Mouse (Mus musculus) midbrain, postnatal 0 days (tissue): Measurements from ENCODE around the gene Gstp1. TPM values are rescaled to one million over a fixed set of nuclear protein-coding genes. Genes with fewer than 3 reads are reported as not detected.
"Not testable (repeated sequence)": the region's sequence is repeated elsewhere in the genome, so short reads cannot be mapped to it uniquely, and the experiment has no call there.

Experiments
- ATAC-seq: fragments of 200-750 bp; cut with Nextera tagmentation; 2 replicates; pipeline ENCODE4 v1.8.0; 2017; ENCODE audit warnings: moderate number of reproducible peaks, mild to moderate bottlenecking, moderate TSS enrichment, moderate library complexity; ENCODE audit not compliant: low FRiP score
- DNase-seq: peaks from one replicate; pipeline ENCODE4 v3.0.0-alpha.2; 2015; ENCODE audit warnings: low spot score
- H3K27ac ChIP-seq: fragments of 300-500 bp; sonication (generic); 2 replicates; pipeline ENCODE4 v1.5.1; 2014; ENCODE audit warnings: low read depth, mild to moderate bottlenecking, low read length, mixed read lengths
- H3K27me3 ChIP-seq: fragments of 300-500 bp; sonication (generic); 2 replicates; pipeline ENCODE4 v1.6.1; 2014; ENCODE audit warnings: low read length, control low read depth, mixed read lengths; ENCODE audit not compliant: insufficient read depth
- H3K36me3 ChIP-seq: fragments of 300-500 bp; sonication (generic); 2 replicates; pipeline ENCODE4 v1.6.1; 2014; ENCODE audit warnings: low read length, control low read depth, mixed read lengths; ENCODE audit not compliant: insufficient read depth
- H3K4me1 ChIP-seq: fragments of 300-500 bp; sonication (generic); 2 replicates; pipeline ENCODE4 v1.6.1; 2014; ENCODE audit warnings: mild to moderate bottlenecking, control low read depth, antibody characterized with exemption, low read length, mixed read lengths; ENCODE audit not compliant: insufficient read depth
- H3K4me2 ChIP-seq: fragments of 300-500 bp; sonication (generic); 2 replicates; pipeline ENCODE4 v1.6.1; 2014; ENCODE audit warnings: low read depth, mild to moderate bottlenecking, low read length, mixed read lengths; ENCODE audit not compliant: poor library complexity, severe bottlenecking
- H3K4me3 ChIP-seq: fragments of 300-500 bp; sonication (generic); 2 replicates; pipeline ENCODE4 v1.5.1; 2014; ENCODE audit warnings: low read depth, mild to moderate bottlenecking, low read length, moderate library complexity
- H3K9ac ChIP-seq: fragments of 300-500 bp; sonication (generic); replicated peaks from 2 replicates; pipeline ENCODE4 v1.6.1; 2014; ENCODE audit warnings: mild to moderate bottlenecking, low read length, moderate library complexity, mixed read lengths; ENCODE audit not compliant: poor library complexity, severe bottlenecking
- H3K9me3 ChIP-seq: fragments of 300-500 bp; sonication (generic); 2 replicates; pipeline ENCODE4 v1.6.1; 2016; ENCODE audit warnings: low read length, control low read depth
- CTCF ChIP-seq: IDR thresholded peaks from 2 replicates; pipeline ENCODE4 v1.5.1; 2016; ENCODE audit warnings: antibody characterized with exemption, mild to moderate bottlenecking
- WGBS: fragments of 180-500 bp; shearing (Covaris S2); extraction: QIAGEN DNeasy Blood & Tissue Kit; methylation state at CpG from one replicate; pipeline ENCODE4 v1.1.7; 2014; 5-methylcytosine and 5-hydroxymethylcytosine counted together
- polyA plus RNA-seq: library from polyadenylated mRNA; unstranded; fragments of >200 nt; fragmentation: Nextera tagmentation; extraction: Ambion mirVana; gene quantifications from 2 replicates; pipeline ENCODE4 v1.2.1, GENCODE M21; 2015
- total RNA-seq: library from RNA; depleted of rRNA; stranded (reverse); fragments of >200 nt; gene quantifications from 2 replicates; pipeline ENCODE4 v1.2.3, GENCODE M21; 2014

The Gstp1 gene
- total and polyA plus RNA-seq, 2 experiments from 2014 or later, result 350 to 665 TPM

DNA sequence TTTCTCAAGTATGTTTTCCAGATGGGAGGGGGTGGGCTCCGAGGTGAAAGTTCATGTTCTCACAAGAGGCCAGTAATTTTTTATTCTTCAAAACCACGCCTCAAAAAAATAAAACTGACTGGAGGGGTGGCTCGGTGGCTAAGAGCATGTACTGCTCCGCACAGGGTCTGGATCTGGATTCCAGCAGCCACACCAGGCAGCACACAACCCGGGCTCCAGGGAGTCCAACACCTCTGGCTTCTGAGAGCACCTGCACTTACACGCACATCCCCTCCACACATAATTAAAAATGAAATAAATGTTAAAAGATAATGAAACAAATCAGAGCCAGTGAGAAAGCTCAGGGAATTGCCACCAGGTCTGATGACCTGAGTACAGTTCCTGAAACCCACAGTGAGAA lies 28.5 kb upstream of the Gstp1 start:
- H3K27me3 ChIP-seq, result no peaks in the 10 kb centered on the region
- H3K4me2 ChIP-seq, result no peak overlapping the region
- no peaks in the 10 kb centered on the region for H3K4me1 ChIP-seq
- TF ChIP-seq CTCF, result no peak
- WGBS, result 84% methylated on average over 6 of the region's 6 CpGs
- no peak overlapping the region for H3K9ac ChIP-seq
- H3K27ac ChIP-seq, result no peak overlapping the region
- H3K4me3 ChIP-seq, result no peak overlapping the region
- ATAC-seq, result no peak
- DNase-seq, result no peak
- no peaks in the 10 kb centered on the region for H3K9me3 ChIP-seq
- no peaks in the 10 kb centered on the region for H3K36me3 ChIP-seq

DNA sequence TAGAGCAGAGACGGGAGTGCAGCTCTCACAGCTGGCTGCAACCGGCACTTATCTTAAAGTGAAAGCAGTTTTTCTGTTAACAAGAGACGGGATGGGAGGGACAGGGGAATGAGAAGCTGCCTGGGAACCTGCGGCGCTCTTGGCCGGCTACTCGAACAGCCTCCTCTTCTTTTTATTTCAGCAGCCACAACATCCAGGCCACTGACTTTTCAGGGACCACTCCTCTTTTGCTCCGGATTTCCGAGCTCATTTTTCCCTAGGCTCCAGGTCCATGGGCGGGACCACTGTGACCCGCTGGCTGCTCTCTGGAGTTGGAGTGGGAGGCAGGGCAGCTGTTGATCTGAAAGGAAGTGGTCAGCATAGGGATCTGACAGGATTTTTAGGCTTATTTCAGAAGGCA lies 26.7 kb upstream of the Gstp1 start:
- WGBS, result 53% methylated on average over 3 of the region's 11 CpGs

GRCm38 (mm10) chr19:4063357-4063756 lies 25.6 kb upstream of the Gstp1 start:
- H3K36me3 ChIP-seq, H3K9ac ChIP-seq, H3K4me1 ChIP-seq, H3K27ac ChIP-seq, H3K4me3 ChIP-seq, H3K27me3 ChIP-seq, H3K4me2 ChIP-seq, ATAC-seq, H3K9me3 ChIP-seq, DNase-seq: not testable (repeated sequence)
- 76% methylated on average over 2 of the region's 4 CpGs for WGBS

More for the DNA sequence above, 26.7 kb upstream of the Gstp1 start:
- not testable (repeated sequence) for DNase-seq, H3K4me3 ChIP-seq, ATAC-seq, H3K4me1 ChIP-seq, H3K27me3 ChIP-seq, H3K4me2 ChIP-seq, H3K9ac ChIP-seq, H3K9me3 ChIP-seq, H3K36me3 ChIP-seq, H3K27ac ChIP-seq

DNA sequence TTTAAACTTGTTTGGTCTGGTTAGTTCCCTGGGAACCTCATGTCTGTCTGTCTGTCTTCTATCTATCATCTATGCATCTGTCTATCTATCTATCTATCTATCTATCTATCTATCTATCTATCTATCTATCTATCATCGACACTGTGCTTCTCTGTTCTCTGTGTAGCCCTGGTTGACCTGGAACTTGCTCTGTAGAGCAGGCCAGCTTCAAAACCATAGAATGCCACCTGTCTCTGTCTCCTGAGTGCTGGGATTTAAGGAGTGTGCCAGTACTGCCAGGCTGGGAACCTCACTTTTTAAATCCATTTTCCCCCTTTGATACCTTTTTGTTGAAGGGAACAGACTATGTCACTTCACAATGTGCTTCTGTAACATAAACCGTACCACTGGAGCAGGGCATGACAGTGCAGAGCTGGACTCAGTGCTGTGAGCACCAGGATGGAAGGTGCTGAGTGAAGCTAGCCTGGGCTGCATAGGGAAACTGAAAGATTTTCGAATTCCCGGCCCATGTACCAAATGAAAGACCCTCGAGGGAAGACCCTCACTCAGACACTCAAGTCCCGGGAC lies 23.2 kb upstream of the Gstp1 start:
- Histone ChIP-seq H3K4me1 (no peaks in the 10 kb centered on the region), H3K27ac (no peak overlapping the region), H3K27me3 (no peaks in the 10 kb centered on the region), H3K9ac (no peak overlapping the region), H3K9me3 (no peaks in the 10 kb centered on the region), H3K4me3 (no peak overlapping the region), H3K4me2 (no peak overlapping the region), H3K36me3 (no peaks in the 10 kb centered on the region)
- no peak for TF ChIP-seq CTCF
- DNase-seq, result no peak
- 86% methylated on average over 6 of the region's 6 CpGs for WGBS
- no peak for ATAC-seq

DNA sequence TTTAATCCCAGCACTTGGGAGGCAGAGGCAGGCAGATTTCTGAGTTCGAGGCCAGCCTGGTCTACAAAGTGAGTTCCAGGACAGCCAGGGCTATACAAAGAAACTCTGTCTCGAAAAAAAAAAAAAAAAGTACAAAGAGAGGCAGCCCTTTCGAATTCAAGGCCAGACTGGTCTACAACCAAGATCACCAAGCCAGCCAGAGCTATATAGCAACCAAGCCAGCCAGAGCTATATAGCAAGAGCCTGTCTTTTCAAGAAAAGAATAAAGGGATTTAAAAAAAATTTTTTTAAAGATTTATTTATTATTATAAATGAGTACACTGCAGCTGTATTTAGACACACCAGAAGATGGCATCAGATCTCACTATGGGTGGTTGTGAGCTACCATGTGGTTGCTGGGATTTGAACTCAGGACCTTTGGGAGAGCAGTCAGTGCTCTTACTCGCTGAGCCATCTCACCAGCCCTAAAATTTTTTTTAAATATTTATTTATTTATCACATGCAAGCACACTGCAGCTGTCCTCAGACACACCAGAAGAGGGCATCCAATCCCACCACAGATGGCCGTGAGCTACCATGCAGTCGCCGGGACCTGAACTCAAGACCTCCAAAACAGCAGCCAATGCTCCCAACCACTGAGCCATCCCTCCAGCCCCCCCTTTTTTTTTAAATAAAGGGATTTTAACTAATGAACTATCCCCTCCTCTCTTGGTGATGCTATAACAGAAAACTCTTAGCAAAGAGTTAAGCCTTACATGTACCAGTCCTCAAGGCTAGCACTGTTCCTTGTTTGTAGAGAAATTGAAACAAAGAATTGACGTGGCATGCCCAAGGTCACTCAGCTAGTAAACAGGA lies 22.5 kb upstream of the Gstp1 start:
- not testable (repeated sequence) for H3K9ac ChIP-seq, H3K27me3 ChIP-seq, H3K4me1 ChIP-seq, H3K4me2 ChIP-seq, DNase-seq, H3K36me3 ChIP-seq, H3K9me3 ChIP-seq, ATAC-seq, H3K27ac ChIP-seq, H3K4me3 ChIP-seq
- 85% methylated on average over 8 of the region's 8 CpGs for WGBS

GRCm38 (mm10) chr19:4059069-4059740 lies 21.4 kb upstream of the Gstp1 start, which contains the start of gene Gstp3:
TSS of gene Gstp3 (minus strand) at chr19:4059569.
- 86% methylated on average over 15 of the region's 15 CpGs for whole genome bisulfite sequencing
- Histone ChIP-seq H3K9me3 (no peaks in the 10 kb centered on the region), H3K4me1 (no peaks in the 10 kb centered on the region), H3K4me2 (no peak within 1 kb of the TSS), H3K4me3 (no peak within 1 kb of the TSS), H3K27ac (no peak within 1 kb of the TSS), H3K9ac (no peak within 1 kb of the TSS), H3K36me3 (no peaks in the 10 kb centered on the region), H3K27me3 (no peaks in the 10 kb centered on the region)
- TF ChIP-seq CTCF, result no peak
- no peak for DNase-seq
- ATAC-seq, result no peak
